8 mouse cellular contexts compared by ENCODE assay signal in genomic region chr3:60503196-60503595, GRCm38 (mm10). TPM values are rescaled to one million over a fixed set of nuclear protein-coding genes. Genes with fewer than 3 reads are reported as not detected.
A peak's percentile ranks its signal among the peaks of the same experiment; 100 is the strongest.
DNase-seq lines count a peak whose midpoint lies in the region; ATAC-seq and TF ChIP-seq lines count a peak whose summit lies in the region.

No protein-coding gene starts in this region.

- no peaks in the 10 kb centered on the region for H3K27me3 ChIP-seq in heart, embryonic 11.5 days (ENCODE audit: control insufficient read depth, insufficient read depth, low read length)
- no peaks in the 10 kb centered on the region for H3K27me3 ChIP-seq in neural tube, embryonic 13.5 days

- no peaks in the 10 kb centered on the region for H3K36me3 ChIP-seq in heart, embryonic 11.5 days (ENCODE audit: control insufficient read depth, insufficient read depth, low read length)
- no peaks in the 10 kb centered on the region for H3K36me3 ChIP-seq in neural tube, embryonic 13.5 days

- TF ChIP-seq POLR2A in bone marrow macrophage, adult 2 months (IDR thresholded peaks at IDR 0.05; ENCODE audit: borderline replicate concordance, low read depth, low read length), result no peak

- TF ChIP-seq CTCF in bone marrow macrophage, adult 2 months (IDR thresholded peaks at IDR 0.05; ENCODE audit: low read depth, low read length), result no peak

- DNase-seq in heart, postnatal 4 days, result no peak
- peak; percentile 32 for DNase-seq in 3134 (ENCODE audit: extremely low read depth, insufficient read length, low spot score)
- DNase-seq in induced T-regulatory cell, adult 2 months (ENCODE audit: low read depth), result peak; percentile 67
- DNase-seq in lung, postnatal 25 days (ENCODE audit: low spot score), result no peak

- H3K27ac ChIP-seq in heart, embryonic 11.5 days (ENCODE audit: low read depth, low read length), result peak overlapping the region; percentile 57; the same call in 1 of the 2 replicates
- H3K27ac ChIP-seq in bone marrow macrophage, adult 2 months (ENCODE audit: insufficient read depth, low read depth, low read length), result peak overlapping the region; percentile 96
- no peak overlapping the region for H3K27ac ChIP-seq in neural tube, embryonic 13.5 days (replicated peaks)

- H3K4me1 ChIP-seq in heart, embryonic 11.5 days (ENCODE audit: control insufficient read depth, insufficient read depth, low read length), result peaks cover 14% of the 10 kb centered on the region
- peaks cover 26% of the 10 kb centered on the region for H3K4me1 ChIP-seq in bone marrow macrophage, adult 2 months (ENCODE audit: control insufficient read depth, insufficient read depth, low read length)
- peaks cover 50% of the 10 kb centered on the region for H3K4me1 ChIP-seq in neural tube, embryonic 13.5 days (replicated peaks)

- no peak for ATAC-seq in heart, embryonic 11.5 days (replicated peaks; ENCODE audit: insufficient number of reproducible peaks, low FRiP score, low TSS enrichment)
- no peak for ATAC-seq in neural tube, embryonic 13.5 days (ENCODE audit: low read depth)
- ATAC-seq in inflammation-experienced regulatory T-cells, adult 6 months, result no peak

- 52% methylated on average over 7 of the region's 7 CpGs for WGBS in heart, embryonic 11.5 days (ENCODE audit: insufficient replicate concordance)
- 66% methylated on average over 7 of the region's 7 CpGs for WGBS in neural tube, embryonic 13.5 days

- H3K4me2 ChIP-seq in heart, embryonic 11.5 days, result peak overlapping the region; percentile 77
- peak overlapping the region; percentile 72 for H3K4me2 ChIP-seq in neural tube, embryonic 13.5 days

- peak overlapping the region; percentile 83 for H3K4me3 ChIP-seq in heart, embryonic 11.5 days (ENCODE audit: low read depth, low read length)
- peak overlapping the region; percentile 75 for H3K4me3 ChIP-seq in bone marrow macrophage, adult 2 months (ENCODE audit: insufficient read depth, low read length)
- peak overlapping the region; percentile 92; the same call in 1 of the 2 replicates for H3K4me3 ChIP-seq in neural tube, embryonic 13.5 days

- no peaks in the 10 kb centered on the region for H3K9me3 ChIP-seq in heart, embryonic 11.5 days (replicated peaks; ENCODE audit: control insufficient read depth, low read length)
- no peaks in the 10 kb centered on the region for H3K9me3 ChIP-seq in neural tube, embryonic 13.5 days

- peak overlapping the region; percentile 12; the same call in 1 of the 2 replicates for H3K9ac ChIP-seq in heart, embryonic 11.5 days (ENCODE audit: low read depth, low read length)
- no peak overlapping the region for H3K9ac ChIP-seq in neural tube, embryonic 13.5 days

RNA-seq across cellular contexts. Expression of gene Mbnl1, which starts 30.6 kb away (rescaled TPM):
- 76.6 and 101 TPM in 2 replicates for polyA plus RNA-seq in heart, embryonic 11.5 days (2014; fragmentation: Nextera tagmentation; extraction: Ambion mirVana)
- total RNA-seq in heart, postnatal 4 days (2021), result 100 to 1,000 TPM; 155 to 163 TPM
- 668 and 730 TPM in 2 replicates for polyA plus RNA-seq in bone marrow macrophage, adult 2 months (2012; ENCODE audit: insufficient read depth, insufficient read length, missing spikeins)
- polyA plus RNA-seq in neural tube, embryonic 13.5 days (2015; fragmentation: Nextera tagmentation; extraction: Ambion mirVana), result 54.7 and 59.8 TPM in 2 replicates
- 100 to 1,000 TPM; 763 to 996 (median 829) TPM for polyA plus RNA-seq in inflammation-experienced regulatory T-cells, adult 6 months (2017; shearing (Covaris generic))

Comparison
In these comparisons a context has a peak if more than half of its experiments do, and no peak if none do; other contexts are left out.
1. DNase-seq: peak in 3134 (single experiment) and induced T-regulatory cell, adult 2 months (single experiment); none in heart, postnatal 4 days (single experiment) and lung, postnatal 25 days (single experiment).
2. Peak in every context shown above with its lines, with median percentiles within 50 percentile points of each other: H3K4me3 ChIP-seq.